Mouse (Mus musculus) cerebellum, adult 9-10 months (tissue): ENCODE measurements around the gene Tle3.

Source experiments
- DNase-seq: peaks from one replicate; pipeline ENCODE4 v3.0.0; 2022

The Tle3 gene

GRCm38 (mm10) chr9:61371755-61372509, at the start of gene Tle3:
TSS of gene Tle3 (plus strand) at chr9:61372366.
- DNase-seq, result peak; percentile 99

- no peak for DNase-seq
These were observed 48.9 kb upstream of the Tle3 start for GRCm38 (mm10) chr9:61323221-61323620.

GRCm38 (mm10) chr9:61323879-61324278, 48.3 kb upstream of the Tle3 start:
- no peak for DNase-seq

- no peak for DNase-seq
These were observed 47.8 kb upstream of the Tle3 start for GRCm38 (mm10) chr9:61324354-61324753.

GRCm38 (mm10) chr9:61325012-61325411, 47.2 kb upstream of the Tle3 start:
- DNase-seq, result no peak

GRCm38 (mm10) chr9:61325931-61326351, 46.2 kb upstream of the Tle3 start:
- no peak for DNase-seq

GRCm38 (mm10) chr9:61326922-61327321, 45.2 kb upstream of the Tle3 start:
- no peak for DNase-seq

- DNase-seq, result no peak
These were observed 44.0 kb upstream of the Tle3 start for GRCm38 (mm10) chr9:61328173-61328572.

GRCm38 (mm10) chr9:61330747-61331146, 41.4 kb upstream of the Tle3 start:
- no peak for DNase-seq

GRCm38 (mm10) chr9:61332226-61332936, 39.8 kb upstream of the Tle3 start:
- DNase-seq, result no peak

GRCm38 (mm10) chr9:61336179-61336578, 36.0 kb upstream of the Tle3 start:
- DNase-seq, result no peak

GRCm38 (mm10) chr9:61336591-61337587, 35.3 kb upstream of the Tle3 start:
- no peak for DNase-seq

- no peak for DNase-seq
These were observed 34.5 kb upstream of the Tle3 start for GRCm38 (mm10) chr9:61337665-61338064.

- no peak for DNase-seq
These were observed 32.9 kb upstream of the Tle3 start for GRCm38 (mm10) chr9:61339311-61339710.

GRCm38 (mm10) chr9:61340333-61340732, 31.8 kb upstream of the Tle3 start:
- DNase-seq, result no peak

GRCm38 (mm10) chr9:61342297-61342696, 29.9 kb upstream of the Tle3 start:
- DNase-seq, result no peak

GRCm38 (mm10) chr9:61344684-61345083, 27.5 kb upstream of the Tle3 start:
- no peak for DNase-seq

- DNase-seq, result no peak
These were observed 25.2 kb upstream of the Tle3 start for GRCm38 (mm10) chr9:61347011-61347410.

- peak; percentile 38 for DNase-seq
These were observed 24.1 kb upstream of the Tle3 start for GRCm38 (mm10) chr9:61348036-61348435.

GRCm38 (mm10) chr9:61348616-61349015, 23.6 kb upstream of the Tle3 start:
- no peak for DNase-seq

GRCm38 (mm10) chr9:61349697-61350096, 22.5 kb upstream of the Tle3 start:
- DNase-seq, result no peak

- no peak for DNase-seq
These were observed 21.0 kb upstream of the Tle3 start for GRCm38 (mm10) chr9:61351164-61351563.

- no peak for DNase-seq
These were observed 13.2 kb upstream of the Tle3 start for GRCm38 (mm10) chr9:61358933-61359332.
